Mouse (Mus musculus) kidney, embryonic 14.5 days (tissue): ENCODE data around the gene Crtc1. TPM values are rescaled to one million over a fixed set of nuclear protein-coding genes. Genes with fewer than 3 reads are reported as not detected.

ENCODE experiments used
- ATAC-seq: fragments of 200-750 bp; cut with Nextera tagmentation; 2 replicates; pipeline ENCODE4 v1.8.0; 2017; ENCODE audit warnings: moderate number of reproducible peaks, mild to moderate bottlenecking, moderate TSS enrichment, moderate library complexity; ENCODE audit not compliant: low FRiP score, low TSS enrichment
- H3K27ac ChIP-seq: fragments of 300-500 bp; sonication (generic); 2 replicates; pipeline ENCODE4 v1.5.1; 2014; ENCODE audit warnings: low read depth, mild to moderate bottlenecking, low read length, moderate library complexity, mixed read lengths
- H3K27me3 ChIP-seq: fragments of 300-500 bp; sonication (generic); 2 replicates; pipeline ENCODE4 v1.6.1; 2014; ENCODE audit warnings: mild to moderate bottlenecking, low read length; ENCODE audit not compliant: control insufficient read depth, insufficient read depth
- H3K36me3 ChIP-seq: fragments of 300-500 bp; sonication (generic); 2 replicates; pipeline ENCODE4 v1.6.1; 2014; ENCODE audit warnings: low read length, mixed read lengths; ENCODE audit not compliant: control insufficient read depth, insufficient read depth
- H3K4me1 ChIP-seq: fragments of 300-500 bp; sonication (generic); 2 replicates; pipeline ENCODE4 v1.6.1; 2014; ENCODE audit warnings: low read length, mixed read lengths; ENCODE audit not compliant: control insufficient read depth, insufficient read depth
- H3K4me2 ChIP-seq: fragments of 300-500 bp; sonication (generic); replicated peaks from 2 replicates; pipeline ENCODE4 v1.6.1; 2014; ENCODE audit warnings: low read depth, mild to moderate bottlenecking, low read length
- H3K4me3 ChIP-seq: fragments of 300-500 bp; sonication (generic); 2 replicates; pipeline ENCODE4 v1.5.1; 2014; ENCODE audit warnings: mild to moderate bottlenecking, low read length
- H3K9ac ChIP-seq: fragments of 300-500 bp; sonication (generic); 2 replicates; pipeline ENCODE4 v1.6.1; 2014; ENCODE audit warnings: low read depth, mild to moderate bottlenecking, low read length, moderate library complexity
- H3K9me3 ChIP-seq: fragments of 300-500 bp; sonication (generic); 2 replicates; pipeline ENCODE4 v1.6.1; 2016; ENCODE audit warnings: low read length; ENCODE audit not compliant: control insufficient read depth
- WGBS: fragments of 180-500 bp; shearing (Covaris S2); extraction: QIAGEN DNeasy Blood & Tissue Kit; methylation state at CpG from one replicate; pipeline ENCODE4 v1.1.7; 2014; 5-methylcytosine and 5-hydroxymethylcytosine counted together
- polyA plus RNA-seq: library from polyadenylated mRNA; unstranded; fragments of >200 nt; fragmentation: Nextera tagmentation; extraction: Ambion mirVana; gene quantifications from 2 replicates; pipeline ENCODE4 v1.2.1, GENCODE M21; 2014

The Crtc1 gene
- polyA plus RNA-seq, 1 experiment from 2014 or later = 21.2 TPM

DNA sequence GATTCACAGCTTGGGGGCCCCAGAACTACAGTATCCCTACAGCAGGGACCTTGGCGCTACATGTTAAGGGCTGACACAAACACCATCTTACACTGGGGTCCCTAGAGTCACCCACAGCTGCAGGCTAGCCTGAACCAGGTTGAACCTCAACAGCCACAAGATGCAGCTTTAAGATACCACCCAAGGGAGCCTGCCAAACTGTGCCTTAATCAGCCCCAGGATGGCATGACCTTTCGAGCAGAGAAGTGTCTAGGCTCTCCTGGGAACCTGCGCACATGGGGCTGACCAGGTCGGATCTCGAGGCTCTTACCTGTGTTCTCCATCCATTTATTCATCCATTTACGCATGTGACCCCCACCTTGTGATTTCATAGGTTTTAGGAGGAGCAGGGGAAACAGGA lies 18.5 kb upstream of the Crtc1 start:
- no peak for ATAC-seq
- H3K27me3 ChIP-seq = no peaks in the 10 kb centered on the region
- no peak overlapping the region for H3K4me2 ChIP-seq
- H3K4me3 ChIP-seq = no peak overlapping the region
- WGBS = 90% methylated on average over 6 of the region's 6 CpGs
- H3K9ac ChIP-seq = no peak overlapping the region
- H3K9me3 ChIP-seq = 0 out of 2 replicates have a peak, but pooled peaks cover 3% of the 10 kb centered on the region
- no peaks in the 10 kb centered on the region for H3K36me3 ChIP-seq
- no peak overlapping the region for H3K27ac ChIP-seq
- H3K4me1 ChIP-seq = no peaks in the 10 kb centered on the region

DNA sequence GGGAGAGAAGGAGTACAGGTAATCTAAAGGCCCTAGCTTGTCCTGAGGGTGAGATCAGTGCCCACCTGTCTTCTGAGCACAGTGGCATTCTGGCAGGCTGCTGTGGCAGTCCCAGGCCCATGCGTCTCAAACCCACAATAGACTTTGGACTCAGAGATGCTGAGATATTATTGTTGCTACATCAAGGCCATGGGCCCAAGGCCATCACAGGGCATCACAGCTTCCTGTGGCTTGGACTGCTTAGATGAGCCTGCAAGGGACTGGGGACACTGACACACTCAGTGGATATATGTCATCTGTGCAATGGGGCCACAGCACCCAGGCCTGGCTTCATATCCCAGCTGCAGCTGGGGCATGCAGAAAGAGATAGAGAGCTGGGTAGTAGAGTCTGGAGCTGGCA lies 17.6 kb upstream of the Crtc1 start:
- Histone ChIP-seq H3K9me3 (0 out of 2 replicates have a peak, but pooled peaks cover 3% of the 10 kb centered on the region), H3K27ac (no peak overlapping the region), H3K4me1 (no peaks in the 10 kb centered on the region), H3K36me3 (peaks cover 4% of the 10 kb centered on the region), H3K27me3 (no peaks in the 10 kb centered on the region), H3K9ac (no peak overlapping the region), H3K4me2 (no peak overlapping the region), H3K4me3 (no peak overlapping the region)
- 92% methylated on average over 1 of the region's 1 CpGs for WGBS
- no peak for ATAC-seq

- Histone ChIP-seq H3K27me3 (no peaks in the 10 kb centered on the region), H3K27ac (no peak overlapping the region), H3K9me3 (no peaks in the 10 kb centered on the region), H3K9ac (no peak overlapping the region), H3K4me2 (no peak overlapping the region), H3K36me3 (peaks cover 23% of the 10 kb centered on the region), H3K4me3 (no peak overlapping the region), H3K4me1 (no peaks in the 10 kb centered on the region)
- WGBS = 86% methylated on average over 5 of the region's 5 CpGs
- ATAC-seq = no peak
These were observed 14.5 kb upstream of the Crtc1 start for GRCm38 (mm10) chr8:70453852-70454251.

DNA sequence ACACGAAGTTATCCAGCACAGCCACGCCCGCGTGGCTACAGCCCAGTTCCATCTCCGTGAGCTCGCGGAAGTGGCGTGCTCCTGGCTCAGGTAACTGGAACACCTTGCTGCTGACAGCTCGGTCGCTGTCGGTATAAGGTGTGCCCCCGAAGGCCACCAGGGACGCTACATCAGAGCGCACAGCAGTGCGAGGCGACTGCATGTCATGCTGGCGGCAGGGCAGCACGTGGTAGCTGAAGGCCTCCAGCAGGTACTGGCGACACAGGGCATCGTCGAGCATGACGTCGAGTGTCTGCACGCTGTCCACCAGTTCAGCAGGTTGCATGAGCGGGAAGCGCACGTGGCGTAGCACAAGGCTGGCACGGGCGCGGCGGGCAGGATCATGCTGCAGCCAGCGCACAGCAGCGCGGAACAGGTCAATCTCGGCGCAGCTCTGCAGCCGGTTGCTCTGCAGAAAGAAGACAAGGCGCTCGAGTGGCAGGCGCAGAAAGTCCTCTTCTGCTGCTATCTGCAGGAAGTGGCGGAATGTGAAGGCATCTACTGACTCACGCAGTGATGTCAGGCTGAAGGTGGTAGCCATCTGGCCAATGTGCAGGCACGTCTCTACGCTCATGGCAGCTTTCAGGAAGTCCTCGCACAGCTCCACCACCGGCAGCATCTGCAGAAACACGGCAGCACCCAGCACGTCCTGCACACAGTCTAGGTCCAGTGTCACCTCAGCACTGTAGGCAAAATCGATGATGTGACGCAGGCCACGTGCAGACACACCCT lies 13.0 kb upstream of the Crtc1 start:
- no peak for ATAC-seq
- H3K9me3 ChIP-seq = no peaks in the 10 kb centered on the region

DNA sequence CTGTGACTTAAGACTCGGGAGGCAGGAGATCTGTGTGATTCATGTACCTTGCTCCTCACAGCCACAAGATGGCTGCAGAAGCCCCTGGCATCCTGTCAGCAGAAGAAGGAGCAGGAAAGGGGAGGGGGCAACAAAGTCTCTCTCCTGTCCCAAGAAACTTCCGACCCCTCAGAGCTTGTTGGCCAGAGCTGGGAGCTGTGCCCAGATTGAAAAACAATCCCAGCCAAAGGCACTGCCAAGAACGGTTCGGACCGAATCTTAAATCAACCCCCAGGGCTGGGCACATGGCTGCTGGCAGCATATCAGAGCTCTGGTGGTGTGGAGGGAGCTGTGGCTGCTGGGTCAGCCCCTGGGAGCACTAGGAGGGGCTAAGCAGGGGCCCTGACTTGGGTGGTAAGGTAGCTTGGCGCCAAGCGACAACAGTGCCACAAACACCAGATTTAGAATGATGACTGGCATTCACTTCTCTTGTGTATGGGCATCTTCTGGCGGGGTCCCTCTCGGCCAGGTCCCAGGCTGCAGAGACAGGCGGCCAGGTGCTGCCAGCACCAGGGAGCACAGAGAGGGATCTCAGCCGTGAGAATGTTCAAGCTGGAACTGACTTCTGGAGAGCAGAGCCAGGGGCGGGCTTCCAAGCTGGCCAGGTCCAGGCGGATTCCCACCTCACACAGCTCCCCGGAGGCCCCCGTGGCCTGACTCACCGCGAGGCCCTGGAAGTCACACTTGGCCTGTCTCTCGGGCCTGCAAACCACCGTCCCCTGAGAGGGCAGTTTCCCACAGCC lies 8.5 kb upstream of the Crtc1 start:
- Histone ChIP-seq H3K4me3 (no peak overlapping the region), H3K27me3 (no peaks in the 10 kb centered on the region), H3K27ac (no peak overlapping the region), H3K9me3 (no peaks in the 10 kb centered on the region), H3K9ac (no peak overlapping the region), H3K4me2 (no peak overlapping the region), H3K36me3 (peaks cover 23% of the 10 kb centered on the region), H3K4me1 (no peaks in the 10 kb centered on the region)
- no peak for ATAC-seq
- 65% methylated on average over 19 of the region's 19 CpGs for WGBS

More for the DNA sequence above, 13.0 kb upstream of the Crtc1 start:
- no peak overlapping the region for H3K4me3 ChIP-seq
- H3K27ac ChIP-seq = no peak overlapping the region
- peaks cover 23% of the 10 kb centered on the region for H3K36me3 ChIP-seq
- WGBS = 66% methylated on average over 52 of the region's 52 CpGs
- no peaks in the 10 kb centered on the region for H3K27me3 ChIP-seq
- no peak overlapping the region for H3K9ac ChIP-seq
- no peak overlapping the region for H3K4me2 ChIP-seq
- H3K4me1 ChIP-seq = no peaks in the 10 kb centered on the region

DNA sequence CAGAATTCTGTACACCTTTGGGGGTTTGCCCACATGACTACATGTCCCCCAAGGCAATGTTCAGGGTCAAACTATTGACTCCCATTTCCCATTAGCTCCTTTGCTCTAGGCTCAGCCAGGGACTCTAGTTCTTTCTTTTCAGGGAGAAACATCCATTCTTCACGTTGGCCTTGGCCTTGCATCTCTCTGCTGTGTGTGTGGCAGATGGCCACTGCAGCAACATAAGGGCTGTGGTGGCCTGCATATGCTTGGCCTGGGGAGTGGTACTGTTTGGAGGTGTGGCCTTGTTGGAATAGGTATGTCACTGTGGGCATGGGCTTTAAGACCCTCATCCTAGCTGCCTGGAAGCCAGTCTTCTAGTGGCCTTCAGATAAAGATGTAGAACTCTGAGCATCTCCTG lies 6.6 kb upstream of the Crtc1 start:
- Histone ChIP-seq H3K9me3 (no peaks in the 10 kb centered on the region), H3K4me2 (no peak overlapping the region), H3K27me3 (no peaks in the 10 kb centered on the region), H3K9ac (no peak overlapping the region), H3K4me1 (no peaks in the 10 kb centered on the region), H3K4me3 (no peak overlapping the region), H3K36me3 (peaks cover 12% of the 10 kb centered on the region; the same call in 1 of the 2 replicates), H3K27ac (no peak overlapping the region)
- ATAC-seq = no peak
- 70% methylated on average over 1 of the region's 1 CpGs for WGBS

DNA sequence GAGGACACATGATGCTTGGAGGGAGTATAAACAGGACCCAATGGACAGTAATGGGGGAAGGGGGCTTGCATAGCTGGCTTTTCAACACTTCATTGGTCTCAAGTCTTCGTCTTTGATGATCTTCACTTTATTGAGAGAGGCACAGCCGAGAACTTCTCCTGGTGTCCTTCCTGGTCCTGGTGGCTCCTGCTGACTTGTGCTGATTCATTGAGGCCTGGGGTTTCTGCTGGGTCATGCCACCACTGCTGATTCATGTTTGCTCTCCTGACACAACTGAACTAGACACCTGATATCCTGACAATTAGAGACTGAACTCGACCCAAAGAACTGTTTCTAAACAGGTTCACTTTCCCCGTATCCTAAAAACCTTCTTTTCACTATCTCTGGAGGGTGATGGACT lies 3.9 kb upstream of the Crtc1 start:
- WGBS = 46% methylated on average over 4 of the region's 4 CpGs

GRCm38 (mm10) chr8:70441565-70441964 lies 2.2 kb upstream of the Crtc1 start:
- no peak overlapping the region for H3K4me2 ChIP-seq
- no peak overlapping the region for H3K4me3 ChIP-seq
- peaks cover 8% of the 10 kb centered on the region; the same call in 1 of the 2 replicates for H3K4me1 ChIP-seq
- H3K36me3 ChIP-seq = no peaks in the 10 kb centered on the region
- H3K9me3 ChIP-seq = no peaks in the 10 kb centered on the region
- H3K27ac ChIP-seq = no peak overlapping the region
- no peak for ATAC-seq
- WGBS = 62% methylated on average over 3 of the region's 3 CpGs
- no peaks in the 10 kb centered on the region for H3K27me3 ChIP-seq
- H3K9ac ChIP-seq = no peak overlapping the region

More for the DNA sequence above, 3.9 kb upstream of the Crtc1 start:
- H3K27me3 ChIP-seq = no peaks in the 10 kb centered on the region
- H3K36me3 ChIP-seq = no peaks in the 10 kb centered on the region
- H3K4me1 ChIP-seq = peaks cover 6% of the 10 kb centered on the region; the same call in 1 of the 2 replicates
- no peak for ATAC-seq
- no peak overlapping the region for H3K4me3 ChIP-seq
- H3K27ac ChIP-seq = no peak overlapping the region
- H3K9me3 ChIP-seq = no peaks in the 10 kb centered on the region
- no peak overlapping the region for H3K9ac ChIP-seq
- no peak overlapping the region for H3K4me2 ChIP-seq

DNA sequence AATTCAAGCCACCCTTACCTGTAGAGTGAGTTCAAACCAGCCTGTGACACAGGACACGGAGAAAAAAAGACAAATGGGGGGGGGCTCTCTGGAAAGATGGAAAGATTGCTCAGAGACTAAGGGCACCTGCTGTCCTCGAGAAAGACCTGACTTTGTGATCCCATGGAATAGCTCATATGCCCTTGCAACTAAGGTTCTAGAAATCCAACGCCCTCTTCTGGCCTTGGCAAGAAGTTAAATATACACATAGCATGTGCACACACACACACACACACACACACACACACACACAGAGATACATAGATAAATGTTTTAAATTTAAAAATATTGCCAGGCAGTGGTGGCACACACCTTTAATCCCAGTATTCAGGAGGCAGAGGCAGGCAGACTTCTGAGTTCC lies 867 bp upstream of the Crtc1 start:
- 48% methylated on average over 3 of the region's 3 CpGs for WGBS
- Histone ChIP-seq H3K27me3 (no peaks in the 10 kb centered on the region), H3K9ac (peak overlapping the region; percentile 63; the same call in 1 of the 2 replicates), H3K36me3 (no peaks in the 10 kb centered on the region), H3K9me3 (no peaks in the 10 kb centered on the region), H3K4me2 (peak overlapping the region; percentile 81), H3K27ac (no peak overlapping the region), H3K4me3 (peak overlapping the region; percentile 63; the same call in 1 of the 2 replicates), H3K4me1 (peaks cover 8% of the 10 kb centered on the region; the same call in 1 of the 2 replicates)
- ATAC-seq = no peak
